Mouse (Mus musculus) cerebellum, adult (tissue): ENCODE measurements around the gene Naga.

Experiments
- ATAC-seq: cut with Nextera tagmentation; 2 replicates; pipeline ENCODE4 v1.9.2; 2017; ENCODE audit warnings: mild to moderate bottlenecking, moderate library complexity, mixed read lengths; ENCODE audit not compliant: insufficient number of reproducible peaks, low FRiP score, low TSS enrichment

The Naga gene

DNA sequence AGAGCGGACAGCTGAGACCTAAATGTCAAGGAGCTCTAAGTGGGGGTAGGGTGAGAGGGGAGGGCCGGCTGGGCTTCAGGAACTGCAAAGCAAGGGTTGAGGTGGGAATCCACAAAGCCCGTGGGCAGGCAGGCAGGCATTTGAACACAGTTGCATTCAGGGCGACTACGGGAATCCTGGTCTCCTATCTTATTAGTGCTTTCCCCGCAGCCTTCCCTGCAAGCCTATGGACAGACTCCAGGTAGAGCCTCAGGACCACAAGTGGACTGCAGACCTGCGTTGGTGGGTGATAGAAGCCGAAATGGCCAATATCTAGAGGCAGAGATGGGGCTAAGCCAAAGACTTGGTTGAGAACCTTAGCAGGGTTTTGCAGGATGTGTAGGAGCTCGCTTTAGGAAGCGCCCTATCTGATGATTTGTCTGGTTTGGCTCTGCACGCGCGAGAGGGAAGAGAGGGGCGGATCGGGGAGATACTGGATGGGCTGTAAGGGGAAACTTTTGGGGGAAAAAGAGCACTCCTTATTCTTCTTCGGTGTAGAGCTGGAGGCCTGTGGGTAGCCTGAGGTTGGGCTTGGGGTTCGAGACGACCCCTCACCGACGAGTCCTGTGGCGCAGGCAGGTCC is 1.8 kb upstream of the Naga start:
- no peak for ATAC-seq

DNA sequence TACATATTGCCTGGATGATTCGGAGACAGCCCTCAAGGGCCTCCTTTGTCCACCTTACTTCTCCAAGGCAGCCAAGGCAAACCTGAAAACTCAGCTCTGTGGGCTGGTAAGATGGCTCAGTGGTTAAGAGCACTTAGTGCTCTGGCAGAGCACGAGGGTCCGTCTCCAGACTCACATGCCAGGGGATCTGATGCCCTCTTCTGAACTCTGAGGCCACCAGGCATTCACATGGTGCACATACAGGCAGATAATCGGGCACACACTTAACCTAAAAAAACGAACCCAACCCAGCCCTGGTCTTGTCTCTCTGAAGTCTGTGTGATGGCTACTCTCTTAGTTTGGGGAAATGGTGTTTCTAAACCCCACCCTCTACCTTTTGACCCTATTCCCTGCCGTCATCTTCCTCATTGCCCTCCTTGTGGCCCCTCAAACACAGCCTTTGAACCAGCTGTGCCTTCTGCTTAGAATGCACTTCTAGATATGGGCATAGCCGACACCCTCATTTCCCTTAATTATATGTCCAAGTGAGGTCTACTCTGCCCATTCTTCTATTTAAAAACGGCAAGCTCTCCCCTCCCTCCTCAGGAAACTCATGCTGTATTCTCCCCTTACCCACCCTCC is 1.0 kb upstream of the Naga start:
- ATAC-seq: no peak

DNA sequence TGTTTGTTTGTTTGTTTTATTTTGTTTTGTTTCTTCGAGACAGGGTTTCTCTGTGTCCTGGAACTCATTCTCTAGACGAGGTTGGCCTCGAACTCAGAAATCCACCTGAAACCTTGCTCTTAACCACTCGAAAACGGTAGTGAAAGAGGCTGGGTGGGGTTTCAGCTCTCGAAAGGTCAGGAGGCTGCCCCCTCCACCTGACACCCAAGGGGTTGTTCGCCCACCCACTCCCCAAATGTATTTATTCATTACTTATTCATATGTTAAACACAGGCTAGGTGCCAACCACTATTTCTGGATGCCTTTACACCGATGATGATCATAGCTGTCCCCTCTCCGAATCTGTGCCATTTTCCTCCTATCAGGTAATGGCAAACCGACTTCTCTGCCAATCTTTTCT is 425 bp upstream of the Naga start:
- no peak for ATAC-seq

DNA sequence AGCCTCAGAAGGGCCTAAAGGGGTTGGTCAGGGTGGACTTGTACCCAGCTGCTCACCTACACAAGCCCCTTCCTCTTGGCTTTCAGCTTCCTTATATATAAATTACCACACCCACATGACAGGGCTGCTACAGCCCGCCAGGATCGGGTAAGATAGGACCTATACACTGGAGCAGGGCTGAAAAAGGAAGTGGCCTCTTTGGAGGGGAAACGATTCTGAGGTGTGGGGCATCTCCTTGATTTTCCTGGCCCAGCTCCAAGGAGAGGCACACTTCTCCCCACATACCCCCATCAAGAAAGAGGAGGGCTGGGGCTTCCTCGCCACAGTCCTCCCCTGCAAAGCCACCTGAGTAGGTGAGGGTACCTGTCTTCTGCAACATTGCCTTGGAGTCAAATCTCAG is 850 bp downstream of the Naga start:
- no peak for ATAC-seq

DNA sequence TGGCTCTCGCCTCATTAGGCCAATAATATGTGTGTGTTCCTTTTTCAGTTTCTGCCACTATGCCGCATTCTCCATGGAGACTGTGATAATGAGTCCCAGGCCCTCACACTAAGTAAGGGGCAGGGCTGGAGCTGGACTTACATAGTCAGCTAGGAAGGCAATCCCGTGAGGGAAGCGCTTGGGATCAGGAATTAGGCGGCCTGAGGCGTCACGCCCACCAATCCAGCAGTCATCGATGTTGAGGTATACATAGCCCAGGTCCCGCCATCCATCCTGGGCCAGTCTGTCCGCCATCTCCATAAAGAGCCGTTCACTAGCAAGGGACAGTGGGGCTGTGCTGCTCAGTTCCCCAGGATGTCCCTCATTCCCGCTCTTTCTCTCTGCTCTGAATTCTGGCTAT is 2.1 kb downstream of the Naga start:
- no peak for ATAC-seq

DNA sequence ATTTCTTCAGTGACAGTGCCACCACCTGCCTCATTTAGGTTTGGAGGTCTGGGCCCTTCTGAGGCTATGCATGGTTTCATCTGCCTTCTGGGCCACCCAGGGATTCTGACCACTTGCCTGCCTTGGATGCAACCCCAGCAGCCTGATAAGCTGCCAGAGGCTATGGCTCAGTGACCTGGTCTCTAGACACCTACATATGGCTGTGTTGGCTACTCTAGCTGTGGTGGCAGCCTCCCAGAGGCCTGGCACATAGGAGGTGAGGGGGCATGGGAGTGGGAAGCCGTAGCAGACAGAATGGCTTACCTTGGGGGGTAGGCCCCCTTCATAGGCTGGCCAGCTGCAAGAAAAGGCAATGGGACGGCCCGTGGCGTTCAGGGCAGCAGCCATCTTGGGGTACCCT is 3.5 kb downstream of the Naga start:
- no peak for ATAC-seq

DNA sequence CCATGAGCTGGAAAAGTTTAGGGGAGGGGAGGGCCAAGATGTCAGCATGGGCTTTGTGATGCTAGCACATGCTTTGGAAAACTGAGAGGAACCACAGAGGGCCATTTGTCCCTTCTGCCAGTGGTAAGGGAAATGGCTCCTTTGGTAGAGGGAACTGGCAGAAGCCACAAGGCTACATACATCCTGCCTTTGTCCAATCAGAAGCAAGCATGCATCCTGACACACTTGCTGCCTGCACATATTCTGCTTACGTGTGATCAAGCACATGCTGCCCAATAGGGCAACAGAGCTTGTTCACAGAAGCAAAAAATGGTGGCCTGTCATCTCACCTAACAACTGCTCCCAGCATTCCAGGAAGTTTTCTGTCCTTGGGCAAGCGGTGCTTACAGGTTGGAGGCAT is 13.3 kb downstream of the Naga start:
- no peak for ATAC-seq

DNA sequence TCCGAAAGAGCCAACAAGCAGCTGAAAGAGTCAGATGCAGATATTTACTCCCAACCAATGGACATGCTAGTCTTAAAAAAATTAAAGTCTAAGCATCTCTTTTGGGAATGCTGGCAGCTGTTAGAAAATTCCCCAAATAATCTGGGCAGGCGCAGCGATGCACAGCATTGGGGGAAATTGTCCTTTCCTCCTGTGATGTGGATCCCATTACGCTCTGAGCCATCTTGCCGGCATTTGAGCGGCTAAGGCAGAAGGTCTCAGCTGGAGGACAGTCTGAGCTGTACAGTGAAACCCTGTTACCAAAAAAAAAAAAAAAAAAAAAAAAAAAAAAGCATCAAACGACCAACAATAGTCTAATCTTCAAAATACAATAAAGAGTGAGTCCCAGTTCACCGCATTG is 16.5 kb downstream of the Naga start:
- ATAC-seq: no peak

DNA sequence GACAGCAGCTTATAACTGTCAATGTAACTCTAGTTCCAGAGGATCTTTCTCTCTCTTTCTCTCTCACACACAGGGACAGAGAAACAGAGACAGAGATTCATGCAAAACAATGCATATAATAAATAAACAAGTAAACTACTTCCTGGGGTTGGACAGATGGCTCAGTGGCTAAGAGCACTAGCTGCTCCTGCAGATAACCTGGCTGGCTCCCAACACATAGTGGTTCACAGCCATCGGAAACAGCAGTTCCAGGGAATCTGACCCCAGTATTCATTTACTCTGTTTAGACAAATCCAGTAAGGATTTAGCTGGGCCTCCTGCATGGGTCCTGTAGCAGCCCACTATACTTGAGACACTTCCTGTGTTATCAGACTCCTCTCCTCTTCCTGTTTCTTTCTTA is 19.1 kb downstream of the Naga start:
- no peak for ATAC-seq

DNA sequence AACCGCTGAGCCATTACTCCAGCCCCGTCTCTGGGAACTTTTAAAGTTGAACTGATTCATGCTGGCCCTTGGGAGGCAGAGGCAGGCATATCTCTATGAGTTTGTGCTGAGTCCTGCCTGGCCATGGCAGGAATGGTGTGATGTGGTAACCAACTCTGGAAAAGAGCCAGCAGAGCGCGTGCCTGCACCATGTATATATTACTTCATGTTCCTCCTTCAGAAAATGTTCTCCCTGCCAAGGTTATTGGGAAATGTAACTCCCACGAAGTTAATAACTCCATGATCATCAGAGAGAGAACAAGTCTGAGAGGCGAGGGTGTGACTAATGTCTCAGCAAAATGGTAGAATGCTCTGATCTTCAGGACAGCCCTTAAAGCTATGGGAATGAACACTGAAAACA is 20.9 kb downstream of the Naga start:
- no peak for ATAC-seq

DNA sequence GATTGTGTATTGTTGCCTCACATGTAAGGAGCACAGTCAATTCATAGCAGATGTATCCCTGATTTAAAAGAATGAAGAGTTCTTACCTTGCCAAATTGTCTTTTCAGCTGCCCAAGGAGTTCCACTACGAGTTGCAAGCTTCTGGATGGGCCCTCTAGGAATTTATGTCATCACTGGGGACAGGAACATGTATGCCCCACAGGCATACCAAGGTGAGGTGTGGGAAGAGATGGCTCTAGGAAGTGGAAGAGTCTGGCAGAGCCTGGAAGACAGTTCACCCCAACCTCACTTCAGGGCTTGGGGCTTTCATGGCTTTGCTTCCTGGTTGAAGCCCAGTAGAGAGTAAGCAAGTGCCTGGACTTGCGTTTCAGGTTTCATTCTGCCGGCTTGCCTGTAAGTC is 30.3 kb downstream of the Naga start:
- no peak for ATAC-seq

DNA sequence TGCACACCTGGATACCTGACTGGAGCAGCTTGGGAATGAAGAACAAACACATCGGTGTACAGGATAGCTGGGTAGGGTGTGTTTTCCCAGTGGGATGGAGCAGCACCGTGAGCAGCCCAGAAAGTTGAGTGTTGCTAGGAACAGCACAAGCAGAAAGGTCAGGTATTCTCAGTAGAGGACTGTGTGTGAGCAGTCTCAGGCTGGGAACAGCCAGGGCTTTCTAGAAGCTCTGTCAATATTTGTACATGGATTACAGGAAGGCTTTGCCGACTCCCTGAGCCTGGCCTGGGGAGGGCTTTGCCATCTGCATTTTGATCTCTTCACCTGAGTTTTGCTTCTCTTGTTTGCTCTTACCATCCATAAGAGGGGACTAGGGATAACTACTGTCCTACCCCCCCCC is 31.6 kb downstream of the Naga start:
- ATAC-seq: no peak

DNA sequence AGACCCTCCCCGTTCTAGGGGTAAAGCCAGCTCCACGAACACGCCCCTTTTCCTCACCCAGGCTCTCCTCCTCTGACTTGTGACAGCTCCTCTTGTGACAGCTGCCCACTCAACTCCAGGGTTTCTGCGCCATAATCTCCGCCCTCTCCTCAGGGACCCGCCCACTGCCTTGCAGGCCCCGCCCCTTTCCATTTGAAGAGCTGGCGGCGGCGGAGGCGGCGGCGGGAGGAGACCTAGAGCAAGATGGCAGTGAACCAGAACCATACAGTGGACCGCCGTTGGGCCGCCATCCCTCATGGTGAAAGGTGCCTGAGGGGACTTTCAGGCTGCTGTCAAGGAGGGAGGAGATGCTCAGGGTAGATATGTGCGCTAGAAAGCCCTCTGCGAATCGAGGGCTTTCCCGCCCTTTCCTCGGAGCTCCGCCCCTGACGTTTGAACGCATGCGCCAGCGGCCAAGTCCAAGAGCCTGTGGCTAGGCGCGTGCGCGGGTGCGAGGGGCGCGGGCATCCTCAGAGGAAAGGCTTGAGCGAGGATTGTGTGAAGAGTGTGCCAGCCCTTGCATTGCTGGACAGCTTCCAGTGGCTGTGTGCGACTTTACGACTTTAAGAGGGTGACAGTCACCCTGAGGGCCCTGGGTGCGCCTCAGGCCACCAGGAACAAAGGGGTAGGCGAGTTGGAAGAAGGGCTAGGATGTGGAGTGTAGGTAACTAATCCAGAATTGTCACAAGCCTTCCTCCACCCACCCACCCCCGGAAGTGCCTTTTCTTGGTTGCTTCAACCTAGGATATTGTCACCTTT is 39.8 kb downstream of the Naga start, which contains the start of gene Wbp2nl:
TSS of gene Wbp2nl (plus strand) at position 191 of the 798 bp plus-strand sequence.
- no peak; the same call in 1 of the 2 replicates for ATAC-seq

DNA sequence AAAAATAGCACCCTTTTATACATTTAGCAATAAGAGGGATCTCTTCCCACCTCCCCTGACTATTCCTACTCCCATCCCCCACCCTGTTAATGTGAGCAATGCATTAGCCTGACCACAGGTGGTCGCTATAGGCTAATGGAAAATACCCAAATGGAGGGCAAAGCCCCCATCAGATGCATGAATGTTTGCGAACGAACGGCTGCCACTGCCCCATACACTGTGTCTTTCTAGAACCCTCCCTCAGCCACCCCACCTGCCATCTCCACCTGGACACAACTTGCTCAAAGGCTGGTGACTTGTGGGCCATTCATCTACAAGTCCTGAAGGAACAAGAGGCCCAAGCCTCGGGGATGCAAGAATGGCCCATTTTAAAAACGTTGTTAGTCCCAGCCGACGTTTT is 44.7 kb downstream of the Naga start:
- ATAC-seq: no peak

DNA sequence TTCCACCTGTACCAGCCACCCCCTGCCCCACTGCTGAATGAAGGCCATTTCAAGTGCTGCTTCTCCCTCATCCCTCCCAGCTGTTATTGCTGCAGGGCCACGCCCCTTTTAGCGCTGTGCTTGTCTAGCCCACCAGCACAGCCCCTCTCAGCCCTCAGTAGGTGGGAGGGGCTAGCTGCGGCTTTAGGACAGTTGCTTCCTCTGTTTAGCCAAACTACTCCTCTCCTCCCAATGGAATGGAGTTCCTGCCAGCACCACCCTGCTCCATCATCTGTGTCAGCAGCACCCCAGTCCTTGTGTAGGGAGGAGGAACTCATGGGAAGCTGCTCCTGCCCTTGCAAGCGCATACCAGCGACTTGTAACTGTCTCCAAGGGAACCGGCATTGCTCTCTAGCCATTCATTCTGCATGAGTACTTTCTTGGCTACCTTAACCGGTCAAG is 45.4 kb downstream of the Naga start:
- no peak for ATAC-seq

DNA sequence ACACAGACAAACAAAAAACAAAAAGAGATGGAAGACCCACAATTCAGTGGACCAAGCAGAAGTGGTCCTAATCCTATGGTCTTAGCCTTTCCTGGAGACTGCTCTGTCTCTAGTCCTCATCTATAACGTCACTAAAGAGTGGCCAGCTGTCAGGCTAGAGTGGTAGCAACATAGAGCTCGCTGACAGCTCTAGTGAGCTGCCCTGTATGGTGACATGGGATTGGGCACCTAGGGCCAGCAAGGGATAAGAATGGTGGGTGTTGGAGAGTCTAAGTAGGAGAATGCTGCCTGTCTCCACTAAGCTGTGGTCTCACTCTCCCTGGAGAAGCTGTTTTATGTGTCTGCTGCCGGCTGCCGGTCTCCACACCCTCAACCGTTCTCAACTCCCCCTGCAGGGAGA is 45.9 kb downstream of the Naga start:
- no peak for ATAC-seq

DNA sequence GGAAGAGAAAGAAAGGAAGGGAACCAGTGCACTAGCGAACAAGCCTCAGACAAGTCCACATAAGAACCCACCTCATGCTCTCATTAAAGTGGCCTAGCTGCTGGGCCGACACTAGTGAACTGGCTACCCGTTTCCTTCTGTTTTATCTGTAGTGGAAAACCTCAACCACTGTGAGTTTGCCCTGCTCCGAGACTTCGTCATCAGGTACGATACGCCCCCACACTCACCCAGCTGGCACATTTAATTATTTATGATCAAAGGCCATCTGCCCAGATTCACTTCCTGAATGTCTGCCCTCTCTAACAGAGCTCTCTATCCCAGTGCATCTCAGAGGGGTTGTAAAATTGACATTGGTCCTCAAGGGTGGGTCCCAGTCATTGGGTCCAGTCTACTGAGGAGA is 48.5 kb downstream of the Naga start:
- no peak for ATAC-seq

DNA sequence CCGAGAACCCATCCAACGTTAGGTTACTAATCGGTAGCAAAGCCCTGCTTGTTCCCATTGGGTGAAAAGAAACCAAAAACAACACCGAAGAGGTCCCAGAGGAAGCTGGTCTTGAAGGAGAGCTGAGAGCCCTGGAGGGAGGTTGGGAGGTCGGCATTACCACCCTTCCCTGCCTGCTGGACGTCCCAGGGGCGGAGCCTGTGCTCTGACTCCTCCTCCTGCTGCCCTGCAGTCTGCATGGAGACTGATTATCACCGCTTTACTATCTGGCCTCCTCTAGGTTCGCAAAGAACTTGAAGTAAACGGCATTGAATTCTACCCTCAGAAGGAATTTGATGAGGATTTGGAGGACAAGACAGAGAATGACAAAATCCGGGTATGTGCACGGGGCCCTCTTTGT is 52.6 kb downstream of the Naga start:
- no peak for ATAC-seq

DNA sequence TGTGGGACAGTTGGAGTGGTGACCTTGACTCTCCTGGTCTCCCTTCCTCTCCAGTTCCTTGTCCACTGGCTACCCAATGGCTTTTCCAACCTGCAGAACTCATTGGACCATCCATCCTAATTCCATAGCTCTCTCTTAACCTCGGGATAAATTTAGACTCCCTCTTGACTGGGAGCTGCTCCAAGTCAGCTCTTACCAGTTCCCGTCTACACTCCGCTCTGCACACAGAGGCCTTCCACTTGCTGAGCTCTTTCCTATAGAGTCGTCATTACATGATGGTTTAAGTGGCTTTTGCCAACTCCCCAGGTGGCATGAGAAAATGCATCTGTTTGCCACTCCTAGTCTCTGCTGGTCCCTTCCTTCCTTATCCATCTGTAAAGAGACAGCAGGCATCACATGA is 58.1 kb downstream of the Naga start:
- no peak for ATAC-seq
